Mouse (Mus musculus) left cerebral cortex, adult 8-10 months (tissue): ENCODE results near the gene Ptpdc1. TPM values are rescaled to one million over a fixed set of nuclear protein-coding genes. Genes with fewer than 3 reads are reported as not detected.
A peak's percentile ranks its signal among the peaks of the same experiment; 100 is the strongest.

ENCODE experiments used
- DNase-seq, 2 experiments: peaks; one replicate each; pipeline ENCODE4 v3.0.0; 2022; ENCODE audit warnings: low spot score in 2 of 2
- total RNA-seq, 4 experiments: library from RNA; stranded (reverse); gene quantifications; 2 replicates each; pipeline ENCODE4 v1.2.4; 2022

Gene Ptpdc1
- total RNA-seq, 4 experiments from 2014 or later: 24.3 to 26.9 (median 25.6) TPM

DNA sequence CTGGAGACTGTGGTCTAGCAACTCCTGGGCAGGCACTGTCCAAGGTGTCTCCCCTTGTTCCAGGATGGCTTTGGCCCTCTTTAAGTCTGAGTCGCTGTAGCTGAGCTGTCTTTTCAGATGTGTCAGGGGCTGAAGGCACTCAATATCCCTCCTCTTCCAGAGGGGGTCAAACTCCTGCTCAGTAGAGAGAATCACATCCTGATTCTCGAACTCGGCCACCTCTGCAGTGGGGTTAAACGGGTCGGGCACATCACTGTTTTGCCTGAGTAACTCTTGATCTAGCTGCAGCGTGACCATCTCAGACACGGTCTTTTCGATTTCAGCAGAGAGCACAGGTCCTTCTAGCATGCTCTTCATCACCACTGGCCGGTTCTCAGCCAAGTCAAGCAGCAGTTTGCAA is 39.0 kb downstream of the Ptpdc1 start:
- no peak for DNase-seq

DNA sequence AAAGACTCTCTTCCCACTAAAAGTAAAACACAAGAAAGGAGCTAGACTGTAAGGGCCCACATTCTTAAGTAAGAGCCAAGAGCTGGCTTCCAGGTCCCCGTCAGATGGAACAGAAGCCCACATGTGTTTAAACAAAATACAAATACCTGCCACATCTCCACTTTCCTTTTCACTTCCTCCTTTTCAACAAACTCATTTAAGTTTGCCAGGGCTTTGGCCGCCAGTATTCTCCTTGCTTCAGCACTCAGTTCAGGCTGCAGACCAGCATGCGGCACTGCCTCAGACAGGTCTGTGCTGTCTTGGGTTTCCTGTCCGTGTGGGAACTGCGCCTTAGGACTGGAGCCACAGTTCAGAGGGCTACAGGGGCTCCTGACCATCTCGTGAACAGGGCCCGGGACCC is 39.7 kb downstream of the Ptpdc1 start:
- no peak for DNase-seq

DNA sequence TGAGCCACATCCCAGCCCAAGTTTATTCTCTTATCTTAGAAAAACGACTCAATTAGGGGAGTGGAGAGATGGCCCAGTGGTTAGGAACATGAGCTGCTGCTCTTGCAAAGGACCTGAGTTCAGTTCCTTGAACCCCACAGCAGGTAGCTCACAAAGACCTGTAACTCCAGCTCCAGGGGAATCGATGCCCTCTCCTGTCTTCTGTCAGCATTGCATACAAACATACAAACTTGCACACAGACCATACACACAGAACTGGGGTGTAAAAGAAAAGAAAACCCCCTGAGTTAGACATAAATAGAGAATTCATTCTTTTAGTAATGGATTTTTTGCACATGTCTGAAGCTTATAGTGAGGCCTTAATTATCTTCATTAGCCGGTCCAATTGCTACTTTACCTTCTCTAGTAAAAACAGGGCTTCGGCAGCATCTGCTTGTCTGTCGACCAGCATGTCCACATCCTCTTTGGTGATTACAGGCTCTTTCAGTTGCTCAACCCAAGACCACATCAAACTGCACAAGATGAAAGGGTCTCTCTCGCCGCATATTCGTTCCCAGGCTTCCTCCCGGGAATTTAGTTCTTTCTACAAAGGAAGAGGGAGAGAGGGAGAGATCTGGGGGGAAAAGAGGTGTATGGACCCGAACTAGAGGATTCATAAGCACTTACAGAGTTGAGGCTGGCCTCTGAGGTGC is 42.6 kb downstream of the Ptpdc1 start:
- DNase-seq: no peak

DNA sequence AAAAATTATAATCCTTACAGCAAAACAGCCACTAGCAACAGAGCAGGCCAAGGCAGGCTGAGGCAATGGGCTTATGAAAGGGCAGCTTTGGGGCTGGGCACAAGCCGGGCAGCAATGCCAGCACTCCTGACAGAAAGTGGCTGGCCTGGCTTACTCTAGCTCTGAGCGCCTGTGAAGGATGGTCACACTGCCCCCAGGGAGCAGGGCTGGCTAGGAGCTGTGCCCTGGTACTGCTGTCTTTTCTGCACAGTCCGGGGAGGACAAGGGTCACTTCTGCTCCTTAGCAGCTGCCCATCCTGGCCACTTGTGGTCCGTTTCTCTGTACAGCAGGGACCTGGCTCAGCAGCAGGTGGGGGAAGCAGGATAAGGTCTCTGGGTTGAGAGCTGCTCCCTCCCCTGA is 46.8 kb downstream of the Ptpdc1 start:
- no peak for DNase-seq

DNA sequence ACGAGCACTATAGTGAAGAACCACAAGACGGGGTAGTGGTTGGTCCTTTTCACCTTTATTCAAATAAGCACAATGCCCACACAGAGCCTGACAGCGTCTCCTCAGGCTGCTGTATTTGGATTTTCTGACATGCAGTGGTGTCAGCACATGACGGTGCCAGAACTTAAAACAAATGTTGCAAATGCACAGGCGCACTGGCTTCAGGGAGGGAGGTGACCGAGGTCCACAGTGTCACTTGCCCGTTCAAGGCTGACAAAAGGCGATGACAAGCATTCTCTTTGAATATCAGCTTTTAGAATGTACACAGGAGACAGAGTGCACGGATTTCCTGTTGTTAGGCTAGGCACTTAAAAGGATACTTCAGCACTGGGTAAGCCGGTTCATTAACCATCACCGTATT is 47.6 kb downstream of the Ptpdc1 start:
- no peak for DNase-seq

DNA sequence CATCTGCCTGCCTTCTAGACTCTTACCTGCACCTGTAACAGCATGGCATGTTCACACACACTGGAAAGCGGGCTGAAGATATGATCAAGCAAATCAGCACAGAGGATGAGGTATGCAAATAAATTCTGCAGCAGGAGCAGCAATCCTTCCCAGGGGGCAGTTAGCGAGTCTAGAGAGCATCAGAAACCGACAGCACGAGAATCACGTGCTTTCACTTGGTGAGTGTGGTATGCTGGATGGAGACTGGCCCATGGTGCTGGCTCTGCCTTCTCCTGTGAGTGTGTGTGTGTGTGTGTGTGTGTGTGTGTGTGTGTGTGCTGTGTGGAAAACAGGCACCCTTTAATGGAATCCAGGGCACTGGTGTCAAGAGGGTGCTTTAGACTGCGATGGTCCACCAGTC is 48.5 kb downstream of the Ptpdc1 start:
- no peak for DNase-seq

DNA sequence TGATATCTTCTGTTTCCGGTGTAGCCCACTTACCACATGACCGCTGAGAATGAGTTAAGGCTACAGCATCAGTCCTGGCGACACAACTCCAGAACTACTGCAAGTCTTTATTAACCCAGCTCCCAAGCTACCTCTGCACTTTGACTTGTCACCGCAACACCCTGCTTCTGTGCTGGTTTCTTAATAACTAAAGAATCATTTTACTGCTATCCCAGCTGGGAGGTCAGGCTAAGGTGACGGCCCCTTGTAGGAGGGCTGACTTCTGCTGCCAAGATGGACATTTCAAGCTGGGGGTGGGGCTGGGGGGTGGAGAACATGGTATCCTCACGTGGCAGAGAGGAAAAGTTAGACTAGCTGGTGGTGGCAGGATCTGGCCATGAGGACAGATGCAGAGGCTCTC is 50.7 kb downstream of the Ptpdc1 start:
- no peak for DNase-seq

DNA sequence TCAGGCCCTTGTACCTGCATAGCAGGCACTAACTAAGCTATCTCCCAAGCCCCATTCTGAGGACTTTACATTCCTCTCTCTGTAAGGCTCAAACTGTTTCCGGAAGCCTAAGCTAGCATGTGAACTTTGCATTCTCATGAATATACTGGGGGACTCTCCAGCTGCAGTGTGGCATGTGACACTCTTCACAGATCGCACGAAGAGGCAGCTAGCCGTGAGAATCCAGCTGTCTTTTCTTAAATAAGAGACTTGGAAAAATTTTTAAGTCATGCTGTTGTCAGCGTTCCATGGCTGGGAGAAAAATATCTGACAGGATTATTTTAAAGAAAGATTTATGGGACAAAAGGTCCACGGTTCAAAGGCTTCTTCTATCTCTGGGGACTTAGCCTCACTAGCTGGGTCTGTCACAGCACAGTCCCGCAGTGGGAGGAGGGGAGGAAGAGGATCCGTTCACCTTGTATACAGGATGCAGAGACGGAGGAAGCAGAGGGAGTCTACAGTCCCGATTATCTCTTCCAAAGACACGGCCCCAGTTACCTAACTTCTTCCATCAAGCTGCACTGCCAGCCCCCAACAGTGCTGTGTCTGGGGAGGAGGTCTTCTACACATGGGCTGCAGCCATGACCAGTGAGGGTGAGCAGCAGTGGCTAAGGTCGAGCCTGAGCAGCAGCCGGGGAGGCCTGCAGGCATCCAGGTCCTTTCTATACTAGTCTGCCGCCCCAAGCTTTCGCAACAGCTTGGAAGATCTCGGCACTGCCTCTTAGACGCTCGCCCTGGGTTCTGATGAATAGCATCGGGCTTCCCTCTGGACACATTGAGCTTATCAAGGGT is 51.7 kb downstream of the Ptpdc1 start:
- no peak for DNase-seq

DNA sequence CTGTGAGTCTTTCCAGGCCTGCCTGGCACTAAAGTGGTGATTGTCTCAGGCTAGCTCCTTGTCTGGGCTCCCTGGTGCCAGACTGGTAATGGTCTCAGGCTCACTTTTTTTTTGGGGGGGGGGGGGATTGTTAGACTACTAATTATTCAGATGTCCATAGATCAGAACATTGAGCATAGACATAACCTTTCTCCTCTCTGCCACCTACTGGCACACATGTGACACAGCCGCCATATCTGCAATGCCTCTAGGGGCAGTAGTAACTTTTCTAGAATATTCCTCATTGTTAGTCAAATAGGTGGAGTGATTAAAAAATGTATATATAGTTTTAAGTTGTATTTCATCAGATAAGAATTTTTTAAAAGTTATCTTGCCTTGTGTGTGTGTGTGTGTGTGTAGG is 53.3 kb downstream of the Ptpdc1 start:
- DNase-seq: no peak

DNA sequence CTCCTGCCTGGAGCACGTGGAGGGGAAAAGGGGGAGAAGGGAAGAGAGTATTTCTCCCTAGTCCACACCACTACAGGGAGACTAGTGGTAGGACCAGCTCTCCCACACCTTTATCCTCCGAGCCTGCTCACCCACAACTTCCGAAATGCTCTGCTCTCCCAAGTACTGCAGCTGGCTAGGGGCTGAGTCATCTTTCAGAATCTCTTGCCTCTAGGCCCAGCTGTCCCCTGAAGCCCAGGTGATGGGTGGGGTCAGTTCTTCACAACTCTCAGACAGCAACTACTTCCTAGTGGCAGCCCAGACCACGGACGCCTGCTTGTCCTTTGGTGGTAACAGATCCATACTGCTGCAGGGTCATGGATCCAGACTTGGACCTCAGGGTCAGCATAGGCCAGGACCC is 54.2 kb downstream of the Ptpdc1 start:
- DNase-seq: peak in 1 of 2 experiments; percentile 40

DNA sequence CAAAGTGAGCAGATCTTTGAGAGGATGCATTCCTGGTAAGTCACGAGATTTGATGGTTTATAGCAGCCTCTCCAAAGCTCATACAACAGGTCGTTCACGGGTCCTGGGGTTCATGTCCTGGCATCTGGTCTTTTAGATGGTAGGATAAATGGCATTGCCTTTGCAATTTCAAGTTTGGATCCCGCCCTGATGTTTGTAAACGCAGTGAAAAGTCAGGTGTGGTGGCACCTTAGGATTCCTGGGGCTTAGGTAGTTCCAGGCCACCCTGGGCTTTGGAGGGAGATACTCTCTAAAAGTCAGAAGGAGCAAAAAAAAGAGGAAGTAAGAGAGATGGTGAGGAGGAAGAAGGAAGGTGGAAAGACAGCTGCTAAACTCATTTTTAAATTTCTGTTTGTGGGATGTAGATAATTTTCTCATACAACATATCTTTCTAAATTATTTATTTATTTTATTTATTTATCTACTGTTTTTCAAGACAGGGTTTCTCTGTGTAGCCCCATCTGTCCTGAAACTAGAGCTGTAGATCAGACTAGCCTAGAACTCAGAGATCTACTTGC is 55.8 kb downstream of the Ptpdc1 start:
- DNase-seq: no peak

DNA sequence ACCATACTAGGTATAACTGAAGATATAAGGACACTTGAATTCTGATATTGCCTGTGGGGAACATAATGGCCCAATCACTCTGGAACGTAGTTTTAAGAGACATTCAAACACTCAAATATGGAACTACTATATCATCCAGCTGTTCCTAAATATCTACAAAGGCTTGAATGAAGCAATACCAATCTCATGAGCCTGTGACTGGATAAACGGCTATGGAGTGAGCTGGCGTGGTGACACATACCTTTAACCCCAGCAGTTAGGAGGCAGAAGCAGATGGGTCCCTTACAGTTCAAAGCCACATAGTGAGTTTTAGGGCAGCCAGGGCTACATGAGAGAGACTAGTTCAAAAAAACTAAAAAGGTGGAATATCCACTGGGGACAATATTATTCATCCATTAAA is 57.8 kb downstream of the Ptpdc1 start:
- no peak for DNase-seq

DNA sequence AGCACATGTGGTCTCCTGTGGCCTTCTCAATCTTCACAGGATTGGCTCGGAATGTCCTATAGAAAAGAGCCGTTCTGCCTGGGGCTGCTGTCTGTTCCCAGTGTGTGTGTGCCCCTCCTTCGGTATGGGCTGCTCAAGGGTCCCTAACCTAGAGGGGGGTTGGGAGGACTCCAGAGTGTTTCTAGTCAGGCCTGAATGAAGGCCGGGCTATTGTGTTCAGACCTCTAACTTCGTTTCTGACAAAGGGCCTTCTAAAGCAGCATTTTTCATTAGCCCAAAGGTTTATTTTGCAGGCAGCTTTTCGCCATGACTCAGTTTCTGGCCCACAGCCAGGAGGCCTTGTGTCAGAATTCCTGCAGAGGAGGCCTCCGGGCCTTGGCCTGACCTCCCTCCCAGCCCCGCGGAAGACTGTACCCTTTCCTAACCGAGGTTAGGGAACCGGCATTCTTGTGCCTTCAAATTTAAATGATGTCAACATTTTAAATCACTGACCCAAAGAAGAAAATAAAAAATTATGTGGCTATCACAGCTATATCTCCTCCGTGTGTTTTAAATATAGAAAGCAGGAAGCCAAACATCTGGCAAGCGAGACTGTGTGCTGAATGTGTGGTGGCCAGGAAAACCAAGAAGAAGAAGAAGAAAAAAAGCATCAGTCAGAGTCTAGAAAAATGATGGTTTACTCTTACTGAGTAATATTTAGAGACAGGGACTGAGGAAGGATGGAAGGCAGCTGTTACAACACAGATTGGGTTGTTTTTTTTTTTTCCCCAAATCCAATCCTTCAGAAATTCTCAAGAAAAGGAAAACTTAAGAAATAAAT is 59.1 kb downstream of the Ptpdc1 start:
- DNase-seq: peak; percentile 53 to 59

DNA sequence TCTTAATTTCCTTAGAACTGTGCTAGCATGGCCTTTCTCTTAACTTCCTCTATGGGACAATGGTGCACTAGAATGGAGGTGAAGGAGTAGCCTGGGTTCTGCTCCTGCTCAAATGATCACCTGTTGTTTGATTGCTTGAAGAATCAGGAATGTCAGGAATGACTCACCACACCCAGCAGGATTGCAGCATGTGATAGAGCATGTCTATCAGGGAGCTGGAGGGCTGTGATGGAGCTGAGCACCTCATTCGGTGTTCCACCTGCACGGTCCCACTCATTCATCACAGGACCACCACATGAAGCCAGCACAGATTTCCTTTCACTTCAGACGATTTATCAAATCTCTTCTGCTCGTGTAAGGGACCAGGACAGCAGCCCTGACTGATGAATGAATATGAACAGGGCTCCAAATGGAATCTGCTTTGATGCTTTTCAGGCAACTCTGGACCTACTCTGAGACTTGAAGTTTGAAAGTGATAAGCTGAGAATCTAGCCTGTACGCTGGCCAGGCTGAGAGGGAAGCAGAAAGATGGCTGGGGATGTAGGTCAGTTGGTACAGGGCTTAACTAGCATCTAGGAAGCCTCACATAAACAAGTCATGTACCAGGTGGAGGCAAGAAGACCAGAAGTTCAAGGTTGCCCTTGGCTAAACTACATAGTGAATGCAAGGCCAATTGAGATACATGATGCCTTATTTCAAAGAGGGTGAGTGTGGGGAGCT is 60.4 kb downstream of the Ptpdc1 start:
- no peak for DNase-seq

DNA sequence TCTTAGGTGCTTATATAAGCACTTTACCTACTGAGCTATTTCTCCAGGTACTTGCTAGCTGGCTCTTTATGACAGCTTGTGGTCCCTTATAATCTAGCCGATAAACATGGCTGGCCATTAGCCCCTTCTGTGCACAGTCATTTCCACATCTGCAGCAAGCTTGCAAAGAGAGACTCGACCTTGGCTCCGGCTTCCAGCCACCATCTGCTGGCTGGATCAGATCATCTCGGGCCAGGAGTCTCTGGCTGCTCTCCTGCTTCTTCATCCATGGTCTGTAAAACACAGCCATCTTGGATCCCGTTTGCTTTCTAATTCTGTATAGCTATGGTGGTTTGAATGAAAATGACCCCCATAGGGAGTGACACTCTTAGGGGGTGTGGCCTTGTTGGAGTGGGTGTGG is 63.1 kb downstream of the Ptpdc1 start:
- no peak for DNase-seq

DNA sequence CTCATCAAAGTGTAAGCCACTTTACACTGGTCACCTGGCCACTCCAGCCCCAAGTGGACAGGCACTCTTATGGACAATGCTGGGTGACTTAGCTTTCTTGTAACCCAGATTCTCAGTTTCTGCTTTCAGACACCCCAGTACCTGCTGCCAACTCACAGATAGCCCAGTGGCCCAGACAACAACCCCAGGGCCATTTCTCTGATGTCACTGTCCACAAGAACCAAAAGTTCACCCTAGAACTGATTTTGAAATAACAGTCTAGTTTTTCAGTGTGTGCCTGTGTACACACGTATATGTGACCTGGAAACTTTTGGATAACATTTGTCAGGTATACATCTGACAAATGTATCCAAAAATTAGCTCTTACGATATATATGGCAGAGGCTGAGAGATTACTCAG is 64.0 kb downstream of the Ptpdc1 start:
- no peak for DNase-seq

DNA sequence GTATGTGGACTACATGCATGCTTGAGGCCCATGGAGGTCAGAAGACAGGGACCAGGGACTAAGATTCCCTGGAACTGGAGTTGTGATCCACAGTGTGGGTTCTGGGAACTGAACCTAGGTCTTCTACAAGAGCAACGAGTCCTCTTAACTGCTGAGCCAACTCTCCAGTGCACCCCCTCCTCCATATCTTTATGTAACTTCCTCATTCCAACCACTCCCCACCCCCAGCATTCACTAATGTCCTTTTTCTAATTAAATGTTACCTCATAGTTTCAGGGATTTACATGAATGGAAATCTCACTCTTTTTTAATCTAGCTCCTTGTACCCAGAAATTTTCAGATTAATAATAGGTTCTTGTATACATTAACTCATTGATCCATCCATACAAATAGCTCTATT is 69.5 kb downstream of the Ptpdc1 start:
- no peak for DNase-seq

DNA sequence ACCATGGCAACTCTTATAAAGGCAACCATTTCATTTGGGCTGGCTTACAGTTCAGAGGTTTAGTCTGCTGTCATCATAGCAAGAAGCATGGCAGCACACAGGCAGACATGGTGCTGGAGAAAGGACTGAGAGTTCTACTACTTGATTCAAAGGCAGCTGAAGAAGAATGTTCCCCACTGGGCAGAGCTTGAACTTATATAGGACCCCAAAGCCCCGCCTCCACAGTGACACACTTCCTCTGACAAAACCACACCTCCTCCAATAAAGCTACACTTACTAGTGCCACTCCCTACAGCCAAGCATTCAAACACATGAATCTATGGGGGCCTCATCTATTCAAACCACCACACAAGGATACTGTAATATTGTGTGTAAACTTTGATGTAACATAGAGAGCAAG is 70.9 kb downstream of the Ptpdc1 start:
- no peak for DNase-seq

DNA sequence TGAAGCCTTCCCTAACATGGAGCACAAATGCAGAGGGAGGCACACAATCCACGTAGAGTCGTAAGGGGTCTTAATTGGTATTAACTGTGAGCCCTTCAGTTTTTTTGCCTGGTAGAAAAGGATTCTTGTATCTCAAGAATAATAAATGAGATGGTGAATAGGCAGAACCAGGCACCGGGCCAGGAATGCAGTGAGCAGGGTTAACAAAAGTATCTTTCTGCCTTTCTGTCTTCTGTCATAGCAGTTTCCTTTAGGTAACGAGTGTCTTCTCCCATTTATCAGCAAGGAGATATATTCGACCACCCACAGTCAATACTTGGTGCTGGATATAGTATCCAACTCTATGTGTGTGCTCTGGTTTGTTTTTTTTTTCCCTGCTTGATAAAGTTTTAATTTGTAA is 72.0 kb downstream of the Ptpdc1 start:
- no peak for DNase-seq

DNA sequence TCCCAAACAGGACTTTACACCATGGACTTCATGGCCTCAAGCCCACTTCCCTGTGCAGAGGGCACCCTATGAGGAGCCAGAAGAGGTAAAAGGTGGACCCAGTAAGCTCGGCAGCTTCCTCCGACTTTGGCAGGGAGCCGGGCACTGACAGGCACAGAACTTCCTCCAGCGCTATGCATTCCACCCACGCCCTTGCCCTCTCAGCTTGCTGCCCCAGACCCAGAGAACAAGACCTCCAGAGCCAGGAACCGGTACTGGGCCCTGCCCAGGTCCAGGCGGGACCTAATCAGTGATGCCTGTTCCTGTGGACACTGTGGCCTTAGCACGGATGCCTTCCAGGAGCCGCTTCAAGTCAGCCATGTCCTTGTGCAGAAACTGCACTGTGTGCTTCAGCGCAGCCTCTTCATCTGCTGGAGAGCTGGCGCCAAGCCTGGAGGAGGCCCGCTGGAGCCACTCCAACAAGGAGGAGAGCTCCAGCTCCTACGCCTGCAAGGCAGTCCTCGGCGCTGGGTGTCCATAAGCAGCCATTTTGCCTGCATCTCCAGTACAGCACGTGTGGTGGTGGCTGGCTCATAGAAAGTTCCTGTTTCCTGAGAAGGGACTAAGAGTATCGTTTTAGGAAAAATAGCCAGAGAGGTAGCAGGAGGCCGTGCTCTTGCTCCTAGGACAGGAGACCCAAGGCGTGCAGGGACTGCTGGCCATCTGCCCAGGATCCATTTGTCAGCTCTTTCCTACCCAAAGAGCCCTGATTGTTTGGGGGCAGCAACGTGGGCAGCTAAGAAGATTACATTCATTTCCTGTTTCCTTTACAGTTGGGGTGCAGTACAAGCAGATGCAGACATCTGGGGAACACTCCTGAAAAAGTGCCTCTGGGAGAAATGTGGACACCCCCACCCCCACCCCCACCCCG is 73.0 kb downstream of the Ptpdc1 start:
- DNase-seq: peak; percentile 75 to 92
